Mouse (Mus musculus) ES-E14 (cell line): ENCODE results near the gene Ccdc154. TPM values are rescaled to one million over a fixed set of nuclear protein-coding genes. Genes with fewer than 3 reads are reported as not detected.

Experiments used
- DNase-seq: peaks from one replicate; pipeline ENCODE4 v3.0.0-alpha.2; 2013; ENCODE audit warnings: low read depth, low spot score
- H3K27ac ChIP-seq: 2 replicates; pipeline ENCODE4 v1.5.1; 2012; ENCODE audit warnings: low read depth, mild to moderate bottlenecking, low read length, moderate library complexity, mixed read lengths; ENCODE audit not compliant: poor library complexity, insufficient read depth, severe bottlenecking
- H3K36me3 ChIP-seq: 2 replicates; pipeline ENCODE4 v1.6.1; 2012; ENCODE audit warnings: mild to moderate bottlenecking, low read length, moderate library complexity, mixed read lengths; ENCODE audit not compliant: control insufficient read depth, poor library complexity, insufficient read depth, severe bottlenecking
- H3K4me1 ChIP-seq, 2 experiments: fragments of 150-350 bp in 1 of 2; sonication (generic) in 1 of 2; 2 replicates each; pipeline ENCODE4 v1.6.1; 2012; ENCODE audit warnings: low read length in 2 of 2, mild to moderate bottlenecking in 1 of 2, mixed read lengths in 1 of 2; ENCODE audit not compliant: control insufficient read depth in 2 of 2, insufficient read depth in 2 of 2, poor library complexity in 1 of 2
- H3K4me3 ChIP-seq, 2 experiments: fragments of 150-350 bp in 1 of 2; sonication (generic) in 1 of 2; 2 replicates each; pipeline ENCODE4 v1.5.1; 2012; ENCODE audit warnings: low read length in 2 of 2, low read depth in 1 of 2, mild to moderate bottlenecking in 1 of 2, mixed read lengths in 1 of 2; ENCODE audit not compliant: insufficient read depth in 1 of 2, poor library complexity in 1 of 2, severe bottlenecking in 1 of 2
- H3K9ac ChIP-seq: 2 replicates; pipeline ENCODE4 v1.6.1; 2012; ENCODE audit warnings: low read depth, mild to moderate bottlenecking, low read length, mixed read lengths; ENCODE audit not compliant: poor library complexity, insufficient read depth, severe bottlenecking
- H3K9me3 ChIP-seq: fragments of 150-350 bp; sonication (generic); 2 replicates; pipeline ENCODE4 v1.6.1; 2012; ENCODE audit warnings: low read depth, mild to moderate bottlenecking, low read length; ENCODE audit not compliant: control insufficient read depth, insufficient read depth
- CHD2 ChIP-seq: IDR thresholded peaks from 2 replicates; pipeline ENCODE4 v1.6.1; 2014; ENCODE audit warnings: mild to moderate bottlenecking, low read depth, low read length, inconsistent platforms
- HCFC1 ChIP-seq: IDR thresholded peaks from 2 replicates; pipeline ENCODE4 v1.6.1; 2012; ENCODE audit warnings: low read length, inconsistent platforms, borderline replicate concordance; ENCODE audit not compliant: insufficient read depth
- MAFK ChIP-seq: IDR thresholded peaks from 2 replicates; pipeline ENCODE4 v1.6.1; 2014; ENCODE audit warnings: mild to moderate bottlenecking, low read depth, low read length, inconsistent platforms; ENCODE audit not compliant: insufficient read depth
- ZC3H11A ChIP-seq: IDR thresholded peaks from 2 replicates; pipeline ENCODE4 v1.6.1; 2012; ENCODE audit warnings: low read depth, mild to moderate bottlenecking, inconsistent platforms, low read length, borderline replicate concordance
- ZNF384 ChIP-seq: IDR thresholded peaks from 2 replicates; pipeline ENCODE4 v1.6.1; 2012; ENCODE audit warnings: low read depth, low read length, inconsistent platforms
- in situ Hi-C, 2 experiments: fragments of 600-800 bp; cut with MboI; formaldehyde crosslinking; loops; one replicate each; pipeline ENCODE4 v1.15.1; 2025; ENCODE audit warnings: low sequenced_read_pairs in 2 of 2, inconsistent platforms in 1 of 2; ENCODE audit not compliant: unreplicated experiment in 2 of 2
- total RNA-seq: library from RNA; depleted of rRNA; stranded (reverse); fragments of 300-350 nt; gene quantifications from 2 replicates; pipeline ENCODE4 v1.2.3, GENCODE M21; 2012

Gene Ccdc154
- total RNA-seq, 1 experiment: 0.18 TPM

GRCm38 (mm10) chr17:25184961-25185360, 22.7 kb downstream of the Ccdc154 start:
- peaks cover 0 to 2% of the 10 kb centered on the region in 2 experiments; a peak in 1 of 4 replicates for H3K4me1 ChIP-seq
- H3K4me3 ChIP-seq: peak overlapping the region; percentile 81 to 86
- TF ChIP-seq ZNF384 (no peak), ZC3H11A (no peak), HCFC1 (no peak), MAFK (no peak), CHD2 (no peak)
- H3K9ac ChIP-seq: peak overlapping the region; percentile 83
- H3K36me3 ChIP-seq: 0 out of 2 replicates have a peak, but pooled peaks cover 2% of the 10 kb centered on the region
- in situ Hi-C loops: no loop called here
- DNase-seq: no peak
- H3K27ac ChIP-seq: no peak overlapping the region
- no peaks in the 10 kb centered on the region for H3K9me3 ChIP-seq

- Histone ChIP-seq H3K9ac (peak overlapping the region; percentile 41; the same call in 1 of the 2 replicates), H3K4me1 (peaks cover 0 to 2% of the 10 kb centered on the region in 2 experiments; a peak in 1 of 4 replicates), H3K9me3 (no peaks in the 10 kb centered on the region), H3K27ac (no peak overlapping the region), H3K4me3 (peak overlapping the region; percentile 40 to 92), H3K36me3 (peaks cover 9% of the 10 kb centered on the region; the same call in 1 of the 2 replicates)
- DNase-seq: no peak
- TF ChIP-seq ZC3H11A (no peak), ZNF384 (no peak), HCFC1 (no peak), MAFK (no peak), CHD2 (no peak)
- in situ Hi-C loops: no loop called here
Observed at GRCm38 (mm10) chr17:25187784-25188149, 25.5 kb downstream of the Ccdc154 start.

GRCm38 (mm10) chr17:25188150-25189031, 26.1 kb downstream of the Ccdc154 start, which contains the start of gene Unkl:
TSS of gene Unkl (plus strand) at chr17:25188397.
- Histone ChIP-seq H3K4me1 (peaks cover 0 to 2% of the 10 kb centered on the region in 2 experiments; a peak in 1 of 4 replicates), H3K9me3 (no peaks in the 10 kb centered on the region), H3K27ac (peak within 1 kb of the TSS; percentile 59; the same call in 1 of the 2 replicates), H3K36me3 (peaks cover 9% of the 10 kb centered on the region; the same call in 1 of the 2 replicates), H3K4me3 (peak within 1 kb of the TSS; percentile 90 to 92), H3K9ac (peak within 1 kb of the TSS; percentile 88)
- DNase-seq: no peak
- in situ Hi-C loops: no loop called here
- TF ChIP-seq HCFC1 (no peak), CHD2 (no peak), ZNF384 (no peak), ZC3H11A (no peak), MAFK (no peak)

- peak overlapping the region; percentile 90 to 92 for H3K4me3 ChIP-seq
- TF ChIP-seq HCFC1: no peak
- TF ChIP-seq MAFK: no peak
- TF ChIP-seq ZNF384: no peak
- no peak for TF ChIP-seq CHD2
- no peak for TF ChIP-seq ZC3H11A
- H3K36me3 ChIP-seq: peaks cover 9% of the 10 kb centered on the region; the same call in 1 of the 2 replicates
- no peak overlapping the region for H3K27ac ChIP-seq
- peaks cover 0 to 2% of the 10 kb centered on the region in 2 experiments; a peak in 1 of 4 replicates for H3K4me1 ChIP-seq
- in situ Hi-C loops: no loop called here
- H3K9me3 ChIP-seq: no peaks in the 10 kb centered on the region
- DNase-seq: no peak
- peak overlapping the region; percentile 88 for H3K9ac ChIP-seq
Observed at GRCm38 (mm10) chr17:25189091-25189490, 26.8 kb downstream of the Ccdc154 start.
